Mouse (Mus musculus) hindbrain, embryonic 14.5 days (tissue): Measurements from ENCODE around the gene Slc39a1. TPM values are rescaled to one million over a fixed set of nuclear protein-coding genes. Genes with fewer than 3 reads are reported as not detected.

ENCODE experiments used
- microRNA-seq: library from miRNA; unstranded; fragments of <30 nt; microRNA quantifications from one replicate; pipeline ENCODE4, GENCODE M21; 2016
- polyA plus RNA-seq: library from polyadenylated mRNA; unstranded; fragments of >200 nt; fragmentation: Nextera tagmentation; extraction: Ambion mirVana; gene quantifications from 2 replicates; pipeline ENCODE4 v1.2.1, GENCODE M21; 2014

The Slc39a1 gene
- polyA plus RNA-seq, 1 experiment from 2014 or later: 48.0 TPM

Small RNA genes within 50 kb of the gene (microRNA-seq; reads per million reads assigned to microRNA genes)
- gene Mir7012: not detected

Other genes starting within 250 kb of the Slc39a1 start
- gene Hax1, start 249.4 kb upstream of the Slc39a1 start, polyA plus RNA-seq: 105 and 108 TPM in 2 replicates
- gene 4933434E20Rik, start 196.5 kb upstream of the Slc39a1 start, polyA plus RNA-seq: 200 and 225 TPM in 2 replicates
- 140 and 148 TPM in 2 replicates for gene Ubap2l, start 195.5 kb upstream of the Slc39a1 start, polyA plus RNA-seq
- 313 and 339 TPM in 2 replicates for gene Tpm3, start 175.5 kb upstream of the Slc39a1 start, polyA plus RNA-seq
- 0.35 and 0.51 TPM in 2 replicates for gene Nup210l, start 144.0 kb upstream of the Slc39a1 start, polyA plus RNA-seq
- 911 and 1,154 TPM in 2 replicates for gene Rps27, start 34.5 kb upstream of the Slc39a1 start, polyA plus RNA-seq
- gene Rab13, start 34.5 kb upstream of the Slc39a1 start, polyA plus RNA-seq: 11.9 and 13.3 TPM in 2 replicates
- gene Jtb, start 16.6 kb upstream of the Slc39a1 start, polyA plus RNA-seq: 102 and 103 TPM in 2 replicates
- gene Creb3l4, start 4.7 kb upstream of the Slc39a1 start, polyA plus RNA-seq: 1.8 and 1.9 TPM in 2 replicates
- 10.1 and 10.5 TPM in 2 replicates for gene Crtc2, start 6.0 kb downstream of the Slc39a1 start, polyA plus RNA-seq
- gene Dennd4b, start 17.0 kb downstream of the Slc39a1 start, polyA plus RNA-seq: 7.1 and 8.9 TPM in 2 replicates
- gene Gatad2b, start 45.0 kb downstream of the Slc39a1 start, polyA plus RNA-seq: 12.3 and 14.7 TPM in 2 replicates
- 24.1 and 24.8 TPM in 2 replicates for gene Slc27a3, start 141.8 kb downstream of the Slc39a1 start, polyA plus RNA-seq
- gene Ints3, start 185.4 kb downstream of the Slc39a1 start, polyA plus RNA-seq: 32.2 and 36.0 TPM in 2 replicates
- 2.8 and 4.0 TPM in 2 replicates for gene Npr1, start 217.7 kb downstream of the Slc39a1 start, polyA plus RNA-seq
- gene Ilf2, start 228.0 kb downstream of the Slc39a1 start, polyA plus RNA-seq: 228 and 235 TPM in 2 replicates
- 86.8 and 94.0 TPM in 2 replicates for gene Snapin, start 242.9 kb downstream of the Slc39a1 start, polyA plus RNA-seq